Mouse (Mus musculus): ENCODE measurements around the gene Ebpl.

GRCm38 (mm10) chr14:61364656-61365055, 4.4 kb upstream of the Ebpl start:
- TF ChIP-seq POLR2A (IDR thresholded peaks at IDR 0.05; ENCODE audit: insufficient read length, low read depth) (no peak), TCF12 (IDR thresholded peaks at IDR 0.05; ENCODE audit: insufficient read depth, poor library complexity, severe bottlenecking) (no peak), POLR2AphosphoS2 (IDR thresholded peaks at IDR 0.05; ENCODE audit: insufficient read length, low read depth) (no peak), USF1 (IDR thresholded peaks at IDR 0.05; ENCODE audit: low read depth) (no peak), MYOD1 (IDR thresholded peaks at IDR 0.05; ENCODE audit: control insufficient read depth in 1 of 3, insufficient read length in 2 of 3, low read depth in 2 of 3) (no peak), MAX (IDR thresholded peaks at IDR 0.05; ENCODE audit: low read depth) (no peak), CEBPB (IDR thresholded peaks at IDR 0.05; ENCODE audit: insufficient read depth, poor library complexity, severe bottlenecking) (no peak), E2F4 (IDR thresholded peaks at IDR 0.05; ENCODE audit: insufficient read depth) (no peak), TCF3 (IDR thresholded peaks at IDR 0.05; ENCODE audit: insufficient read length, low read depth) (no peak), REST (IDR thresholded peaks at IDR 0.05; ENCODE audit: insufficient read depth, insufficient read length) (no peak)

All from myocyte (in vitro differentiated cells).